Mouse (Mus musculus) limb, embryonic 11.5 days (tissue): ENCODE measurements around the gene Hist4h4. TPM values are rescaled to one million over a fixed set of nuclear protein-coding genes. Genes with fewer than 3 reads are reported as not detected.

ENCODE experiments used
- ATAC-seq: fragments of 200-750 bp; cut with Nextera tagmentation; 2 replicates; pipeline ENCODE4 v1.8.0; 2017; ENCODE audit warnings: low read depth; ENCODE audit not compliant: insufficient number of reproducible peaks, low FRiP score, low TSS enrichment
- DNase-seq: peaks from one replicate; pipeline ENCODE4 v3.0.0-alpha.2; 2015; ENCODE audit warnings: low spot score
- H3K27ac ChIP-seq: fragments of 300-500 bp; sonication (generic); replicated peaks from 2 replicates; pipeline ENCODE4 v1.5.1; 2014; ENCODE audit warnings: low read depth, mild to moderate bottlenecking, low read length
- H3K27me3 ChIP-seq: fragments of 300-500 bp; sonication (generic); 2 replicates; pipeline ENCODE4 v1.6.1; 2014; ENCODE audit warnings: mild to moderate bottlenecking, low read length, mixed read lengths; ENCODE audit not compliant: control insufficient read depth, insufficient read depth
- H3K36me3 ChIP-seq: fragments of 300-500 bp; sonication (generic); 2 replicates; pipeline ENCODE4 v1.6.1; 2014; ENCODE audit warnings: mild to moderate bottlenecking, low read length, moderate library complexity, mixed read lengths; ENCODE audit not compliant: control insufficient read depth, insufficient read depth
- H3K4me1 ChIP-seq: fragments of 300-500 bp; sonication (generic); 2 replicates; pipeline ENCODE4 v1.6.1; 2014; ENCODE audit warnings: low read length, mixed read lengths; ENCODE audit not compliant: control insufficient read depth, insufficient read depth
- H3K4me2 ChIP-seq: fragments of 300-500 bp; sonication (generic); 2 replicates; pipeline ENCODE4 v1.6.1; 2014; ENCODE audit warnings: low read depth, mild to moderate bottlenecking, moderate library complexity; ENCODE audit not compliant: severe bottlenecking
- H3K4me3 ChIP-seq: fragments of 300-500 bp; sonication (generic); 2 replicates; pipeline ENCODE4 v1.5.1; 2014; ENCODE audit warnings: low read depth, low read length
- H3K9ac ChIP-seq: fragments of 300-500 bp; sonication (generic); 2 replicates; pipeline ENCODE4 v1.6.1; 2014; ENCODE audit warnings: mild to moderate bottlenecking, low read length
- H3K9me3 ChIP-seq: fragments of 300-500 bp; sonication (generic); 2 replicates; pipeline ENCODE4 v1.6.1; 2016; ENCODE audit warnings: low read length; ENCODE audit not compliant: control insufficient read depth
- WGBS: fragments of 180-500 bp; shearing (Covaris S2); extraction: QIAGEN DNeasy Blood & Tissue Kit; methylation state at CpG from one replicate; pipeline ENCODE4 v1.1.7; 2014; 5-methylcytosine and 5-hydroxymethylcytosine counted together
- polyA plus RNA-seq: library from polyadenylated mRNA; unstranded; fragments of >200 nt; fragmentation: Nextera tagmentation; extraction: Ambion mirVana; gene quantifications from 2 replicates; pipeline ENCODE4 v1.2.1, GENCODE M21; 2014

Hist4h4 gene
- polyA plus RNA-seq, 1 experiment from 2014 or later = 0.96 TPM

DNA sequence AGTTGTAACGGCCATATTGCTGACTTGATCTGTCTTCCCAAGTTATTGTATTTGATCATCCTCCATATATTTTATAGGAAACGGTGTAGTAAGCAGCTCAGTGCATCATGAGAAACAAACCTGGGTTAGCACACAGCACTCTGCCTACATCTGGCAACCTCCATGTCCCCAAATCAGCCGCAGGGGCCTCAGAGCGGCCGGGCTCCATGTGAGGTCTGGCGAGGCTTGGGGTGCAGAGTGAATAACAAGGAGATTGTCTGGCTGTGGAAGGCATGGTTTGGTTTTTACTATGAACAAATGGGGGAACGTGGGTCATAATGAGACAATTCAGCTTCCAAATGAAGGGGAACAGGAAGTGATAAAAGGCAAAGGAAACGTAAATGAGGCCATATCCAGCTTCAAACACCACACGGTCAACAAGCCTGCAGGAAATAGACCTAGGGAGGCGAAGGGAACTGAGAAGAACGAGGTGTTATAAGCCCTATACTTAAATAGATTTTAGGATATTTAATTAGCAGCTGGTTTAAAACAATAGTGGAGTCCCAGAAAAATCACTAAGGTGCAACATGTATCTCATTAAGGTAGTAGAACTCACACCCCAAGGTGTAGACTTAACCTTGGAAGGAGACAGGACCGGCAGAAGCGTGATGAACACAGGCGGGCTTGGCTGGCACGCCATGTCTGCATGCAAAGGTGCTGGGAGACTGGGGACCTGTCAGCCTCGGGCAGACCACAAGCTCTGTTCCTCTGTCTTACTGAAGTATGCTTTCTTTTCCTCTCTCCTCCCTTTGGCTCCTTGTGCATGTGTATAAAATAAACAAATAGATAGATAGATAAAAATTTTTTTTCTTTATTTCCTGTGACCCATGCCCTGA lies 11.1 kb downstream of the Hist4h4 start:
- H3K4me1 ChIP-seq = no peaks in the 10 kb centered on the region
- ATAC-seq (peak; percentile 72), DNase-seq (peak; percentile 69)
- H3K36me3 ChIP-seq = no peaks in the 10 kb centered on the region
- H3K9me3 ChIP-seq = no peaks in the 10 kb centered on the region
- H3K27ac ChIP-seq = peak overlapping the region; percentile 80
- 14% methylated on average over 16 of the region's 16 CpGs for WGBS
- peak overlapping the region; percentile 33 for H3K4me3 ChIP-seq
- peak overlapping the region; percentile 53 for H3K9ac ChIP-seq
- H3K27me3 ChIP-seq = no peaks in the 10 kb centered on the region
- peak overlapping the region; percentile 76 for H3K4me2 ChIP-seq

- no peak for ATAC-seq
- no peaks in the 10 kb centered on the region for H3K9me3 ChIP-seq
- H3K9ac ChIP-seq = no peak overlapping the region
- no peak overlapping the region for H3K27ac ChIP-seq
- H3K4me3 ChIP-seq = no peak overlapping the region
- H3K4me1 ChIP-seq = no peaks in the 10 kb centered on the region
- 67% methylated on average over 5 of the region's 5 CpGs for WGBS
- DNase-seq = no peak
- H3K4me2 ChIP-seq = no peak overlapping the region
- no peaks in the 10 kb centered on the region for H3K36me3 ChIP-seq
- H3K27me3 ChIP-seq = no peaks in the 10 kb centered on the region
These were observed 14.7 kb downstream of the Hist4h4 start for GRCm38 (mm10) chr6:136789391-136789971.

- Histone ChIP-seq H3K4me1 (no peaks in the 10 kb centered on the region), H3K9ac (no peak overlapping the region), H3K4me3 (no peak overlapping the region), H3K9me3 (no peaks in the 10 kb centered on the region), H3K27ac (no peak overlapping the region), H3K36me3 (no peaks in the 10 kb centered on the region), H3K27me3 (no peaks in the 10 kb centered on the region), H3K4me2 (no peak overlapping the region)
- DNase-seq (no peak), ATAC-seq (no peak)
- WGBS = 88% methylated on average over 9 of the region's 9 CpGs
These were observed 21.5 kb downstream of the Hist4h4 start for GRCm38 (mm10) chr6:136782761-136783160.

- Histone ChIP-seq H3K36me3 (no peaks in the 10 kb centered on the region), H3K4me3 (no peak overlapping the region), H3K4me2 (no peak overlapping the region), H3K4me1 (no peaks in the 10 kb centered on the region), H3K27me3 (no peaks in the 10 kb centered on the region), H3K9ac (no peak overlapping the region), H3K9me3 (no peaks in the 10 kb centered on the region), H3K27ac (no peak overlapping the region)
- 87% methylated on average over 12 of the region's 12 CpGs for WGBS
- ATAC-seq = no peak
- DNase-seq = no peak
These were observed 22.1 kb downstream of the Hist4h4 start for GRCm38 (mm10) chr6:136782146-136782545.

DNA sequence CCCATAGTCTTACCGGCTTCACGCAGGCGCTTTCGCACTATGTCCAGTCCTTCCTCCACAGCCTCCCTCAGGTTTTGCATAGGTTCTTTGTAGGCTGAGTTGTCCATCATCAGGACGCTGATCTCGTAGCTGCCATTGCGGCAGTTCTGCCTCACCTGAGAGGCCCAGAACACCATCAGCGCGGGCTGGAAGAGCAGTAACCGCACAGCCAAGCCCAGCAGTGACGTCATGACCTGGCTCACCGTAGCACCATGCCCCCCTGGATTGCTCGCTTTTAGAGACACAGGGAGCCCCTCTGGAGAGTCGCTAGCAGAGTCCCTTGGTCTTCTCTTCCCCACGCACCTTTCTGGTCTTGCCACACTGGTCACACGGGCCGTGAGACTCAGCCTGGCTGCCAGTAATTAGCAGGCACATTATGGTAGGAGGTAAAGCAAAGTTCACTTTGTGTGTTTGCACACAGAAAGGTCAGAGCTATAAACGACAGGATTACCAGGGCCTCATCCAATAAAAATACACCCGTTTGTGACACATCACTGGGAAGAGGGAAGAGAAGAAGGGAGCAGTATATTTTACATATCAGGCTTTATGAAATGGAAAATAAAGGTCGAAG lies 22.7 kb downstream of the Hist4h4 start, which contains the start of gene Gucy2c:
TSS of gene Gucy2c (minus strand) at position 389 of the 610 bp plus-strand sequence.
- Histone ChIP-seq H3K4me3 (no peak within 1 kb of the TSS), H3K9me3 (no peaks in the 10 kb centered on the region), H3K4me1 (no peaks in the 10 kb centered on the region), H3K9ac (no peak within 1 kb of the TSS), H3K27me3 (no peaks in the 10 kb centered on the region), H3K4me2 (no peak within 1 kb of the TSS), H3K27ac (no peak within 1 kb of the TSS), H3K36me3 (no peaks in the 10 kb centered on the region)
- no peak for DNase-seq
- 73% methylated on average over 20 of the region's 20 CpGs for WGBS
- ATAC-seq = no peak

GRCm38 (mm10) chr6:136776392-136776791 lies 27.8 kb downstream of the Hist4h4 start:
- Histone ChIP-seq H3K27me3 (no peaks in the 10 kb centered on the region), H3K27ac (no peak overlapping the region), H3K4me2 (no peak overlapping the region), H3K4me1 (no peaks in the 10 kb centered on the region), H3K9ac (no peak overlapping the region), H3K36me3 (no peaks in the 10 kb centered on the region), H3K4me3 (no peak overlapping the region), H3K9me3 (no peaks in the 10 kb centered on the region)
- DNase-seq (no peak), ATAC-seq (no peak)
- WGBS = 92% methylated on average over 1 of the region's 1 CpGs

DNA sequence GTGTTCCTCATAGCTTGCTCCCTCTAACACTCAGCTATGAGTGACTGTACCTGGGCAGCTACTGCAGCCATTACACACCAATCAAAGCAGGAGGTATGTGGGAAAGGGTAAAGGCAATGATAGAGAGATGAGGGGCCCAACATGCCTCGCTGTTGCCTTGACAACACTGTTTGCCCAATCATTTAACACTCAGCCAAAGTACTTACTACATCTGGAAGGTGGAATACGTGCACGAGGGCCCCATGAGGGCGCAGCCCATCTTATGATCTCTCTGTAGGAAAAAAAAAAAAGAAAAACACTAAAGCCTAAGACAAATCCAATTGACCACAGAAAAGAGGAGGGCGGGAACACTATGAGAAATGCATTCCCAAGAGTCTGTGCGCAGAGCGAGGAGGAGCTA lies 34.4 kb downstream of the Hist4h4 start:
- WGBS = 86% methylated on average over 7 of the region's 7 CpGs
- ATAC-seq = no peak
- no peaks in the 10 kb centered on the region for H3K36me3 ChIP-seq

DNA sequence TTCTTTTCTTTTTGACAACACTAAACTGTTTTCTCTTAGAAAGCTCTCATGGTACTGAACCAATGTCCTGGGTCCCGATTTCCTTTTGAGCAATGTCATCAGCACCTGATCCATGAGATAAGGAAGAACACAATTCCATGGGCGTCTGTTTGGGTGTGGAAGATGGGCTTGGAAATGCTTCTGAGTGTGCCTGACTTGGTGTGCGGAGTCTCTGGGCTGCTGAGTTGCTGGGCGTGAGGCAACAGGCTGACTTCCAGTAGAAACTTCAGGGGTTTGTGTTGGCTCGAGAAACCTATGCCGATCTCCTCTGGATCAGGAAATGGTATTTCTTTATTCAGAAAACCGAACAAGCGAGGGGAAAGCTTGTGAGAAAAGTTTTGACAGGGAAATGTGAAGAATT lies 35.1 kb downstream of the Hist4h4 start:
- 89% methylated on average over 8 of the region's 8 CpGs for WGBS
- H3K9me3 ChIP-seq = no peaks in the 10 kb centered on the region
- H3K27ac ChIP-seq = no peak overlapping the region
- DNase-seq = no peak
- no peaks in the 10 kb centered on the region for H3K27me3 ChIP-seq
- H3K9ac ChIP-seq = no peak overlapping the region
- ATAC-seq = no peak
- H3K4me3 ChIP-seq = no peak overlapping the region
- H3K4me1 ChIP-seq = no peaks in the 10 kb centered on the region
- no peak overlapping the region for H3K4me2 ChIP-seq
- H3K36me3 ChIP-seq = no peaks in the 10 kb centered on the region

More for the DNA sequence above, 34.4 kb downstream of the Hist4h4 start:
- H3K9ac ChIP-seq = no peak overlapping the region
- no peak overlapping the region for H3K27ac ChIP-seq
- H3K9me3 ChIP-seq = no peaks in the 10 kb centered on the region
- H3K4me1 ChIP-seq = no peaks in the 10 kb centered on the region
- no peaks in the 10 kb centered on the region for H3K27me3 ChIP-seq
- no peak for DNase-seq
- no peak overlapping the region for H3K4me2 ChIP-seq
- H3K4me3 ChIP-seq = no peak overlapping the region
